Mouse (Mus musculus): ENCODE data around the gene Myrf.
A peak's percentile ranks its signal among the peaks of the same experiment; 100 is the strongest.

- TF ChIP-seq CTCF (IDR thresholded peaks at IDR 0.05; ENCODE audit: low read depth) (no peak), EP300 (IDR thresholded peaks at IDR 0.05; ENCODE audit: low read depth) (peak; percentile 59; the same call in 1 of the 2 replicates)
Observed at GRCm38 (mm10) chr19:10169179-10169578, 71.4 kb downstream of the Myrf start.
